Mouse (Mus musculus) natural killer cell, adult 2 months (primary cell): ENCODE data around the gene Slc15a4.

Experiments
- DNase-seq, 2 experiments: peaks; one replicate each; pipeline ENCODE4 v3.0.0; 2022; ENCODE audit warnings: low spot score in 2 of 2

The Slc15a4 gene

GRCm38 (mm10) chr5:127546585-127546991 lies 86.1 kb downstream of the Slc15a4 start:
- no peak for DNase-seq
